Mouse (Mus musculus) urinary bladder, postnatal 25 days (tissue): ENCODE results near the gene Lin28a.

ENCODE experiments used
- DNase-seq: peaks from one replicate; pipeline ENCODE4 v3.0.0; 2022; ENCODE audit warnings: low spot score

Lin28a gene

GRCm38 (mm10) chr4:133978021-133978711 lies 40.5 kb downstream of the Lin28a start:
- no peak for DNase-seq

DNA sequence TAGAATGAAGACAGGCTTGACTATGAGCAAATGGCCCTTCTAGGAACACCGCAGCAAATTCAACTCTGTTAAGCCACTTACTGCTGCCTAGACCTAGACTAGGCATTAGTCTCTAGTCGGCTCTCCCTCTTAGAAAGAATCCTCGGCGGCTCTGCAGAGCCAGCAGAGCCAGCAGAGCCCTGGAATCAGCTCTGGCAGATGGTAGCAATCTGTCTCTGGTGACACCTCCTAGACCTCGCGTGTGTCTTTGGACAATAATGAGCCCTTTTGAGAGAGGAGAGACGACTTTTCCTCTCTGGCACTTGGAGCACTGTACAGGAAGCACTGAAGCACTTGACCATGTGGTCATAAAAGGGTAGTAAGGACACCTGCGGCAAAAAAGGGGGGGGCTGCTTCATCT lies 46.9 kb downstream of the Lin28a start:
- DNase-seq = no peak

DNA sequence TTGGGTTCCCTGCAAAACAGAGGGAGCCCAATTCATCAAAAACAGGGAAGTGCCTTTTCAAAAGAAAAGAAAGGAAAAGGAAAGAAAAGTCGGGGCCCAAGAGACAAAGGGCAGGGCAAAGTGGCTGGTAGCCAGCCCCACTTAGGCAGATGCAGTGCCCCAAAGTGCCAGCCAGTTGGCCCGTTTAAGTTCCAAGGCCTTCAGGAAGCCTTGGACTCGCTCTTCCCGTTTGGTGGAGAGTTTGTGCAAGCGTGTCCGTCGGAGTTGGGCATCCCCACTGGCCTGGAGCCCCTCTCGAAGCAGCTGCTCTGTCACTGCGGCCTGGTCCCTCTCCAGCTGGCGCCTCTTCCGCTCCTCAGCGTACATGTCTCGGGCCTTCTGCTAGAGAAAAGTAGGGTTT lies 47.8 kb downstream of the Lin28a start:
- DNase-seq = no peak

DNA sequence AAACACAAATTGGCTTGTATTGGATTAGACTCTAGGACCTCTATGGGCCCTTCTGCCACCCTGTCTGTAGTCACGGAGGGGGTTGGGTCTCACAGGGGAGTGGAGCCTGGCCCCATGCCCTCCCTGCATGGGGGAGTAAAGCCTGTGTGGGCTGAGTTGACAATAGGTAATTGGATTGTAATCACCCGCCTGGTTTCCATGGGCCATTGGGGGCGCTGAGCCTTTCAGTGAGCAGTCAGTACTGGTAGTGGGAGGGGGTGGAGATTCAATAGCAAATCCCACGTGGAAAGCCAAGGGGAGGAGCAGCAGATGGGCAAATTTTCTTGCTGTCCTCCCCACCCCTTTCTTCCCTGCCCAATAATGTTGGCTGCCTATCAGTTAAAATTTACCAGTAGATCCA lies 48.4 kb downstream of the Lin28a start:
- no peak for DNase-seq

- no peak for DNase-seq
Observed at GRCm38 (mm10) chr4:133969114-133969770, 49.4 kb downstream of the Lin28a start.

- peak; percentile 32 for DNase-seq
Observed at GRCm38 (mm10) chr4:133968150-133968921, 50.3 kb downstream of the Lin28a start, which contains the start of gene Hmgn2. Gene Hmgn2, minus strand, starts transcription at chr4:133968650.

GRCm38 (mm10) chr4:133967866-133968149 lies 50.8 kb downstream of the Lin28a start:
- peak; percentile 77 for DNase-seq

GRCm38 (mm10) chr4:133967138-133967865 lies 51.3 kb downstream of the Lin28a start:
- DNase-seq = peak; percentile 99

DNA sequence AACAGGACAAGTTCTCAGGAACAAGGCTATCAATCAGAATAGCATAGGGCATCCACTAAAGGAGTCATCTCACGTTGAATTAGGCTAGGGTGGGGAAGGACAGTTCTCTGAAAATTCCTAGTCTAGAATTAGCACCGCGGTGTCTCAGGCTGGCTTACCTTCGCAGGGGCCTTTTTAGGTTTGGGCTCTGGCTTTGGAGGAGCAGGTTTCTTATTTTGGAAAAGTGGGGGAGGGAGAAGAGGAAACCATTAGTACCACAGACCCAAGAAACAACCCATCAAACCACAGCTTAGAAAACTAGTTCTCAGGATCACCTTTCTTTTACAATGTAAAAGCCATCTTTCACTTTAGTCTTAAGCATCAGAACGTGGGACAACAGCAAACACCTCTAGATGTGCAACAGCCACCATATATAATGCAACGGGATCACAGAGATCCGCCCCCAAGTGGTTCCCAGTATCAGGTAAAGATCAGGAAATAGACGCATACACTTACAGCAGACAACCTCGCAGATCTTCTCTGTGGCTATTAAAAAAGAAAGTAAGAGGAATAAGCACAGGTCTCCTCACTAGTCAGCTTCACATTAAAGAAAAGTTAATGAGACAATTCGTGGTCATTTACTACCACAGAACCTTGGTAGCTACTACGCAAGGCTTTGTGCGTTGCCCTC lies 52.2 kb downstream of the Lin28a start:
- DNase-seq = no peak

DNA sequence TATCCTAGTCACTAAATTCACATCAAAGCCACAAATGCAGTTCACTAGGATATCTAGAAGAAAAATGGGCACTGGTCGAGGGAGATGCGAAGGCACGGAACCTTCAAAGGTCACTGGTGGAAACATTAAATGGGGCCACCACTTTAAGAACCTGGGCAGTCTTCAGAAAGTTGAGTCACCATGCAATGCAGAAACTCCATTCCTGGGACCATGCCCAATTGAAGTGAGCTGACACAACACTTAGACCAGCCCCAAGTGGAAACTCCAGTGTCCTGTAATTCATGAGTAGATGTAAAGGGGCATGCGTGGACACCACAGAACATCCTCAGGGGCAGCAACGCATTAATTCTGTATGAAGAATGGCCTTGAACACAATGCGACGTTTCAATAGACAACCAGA lies 56.1 kb downstream of the Lin28a start:
- DNase-seq = no peak

GRCm38 (mm10) chr4:133958884-133959283 lies 59.8 kb downstream of the Lin28a start:
- DNase-seq = no peak

- no peak for DNase-seq
Observed at GRCm38 (mm10) chr4:133956358-133956757, 62.3 kb downstream of the Lin28a start.
